Mouse (Mus musculus) brain, embryonic 14.5 days (tissue): Measurements from ENCODE around the gene Dip2c.

Experiments
- CTCF ChIP-seq: fragments of 200-500 bp; IDR thresholded peaks from 2 replicates; pipeline ENCODE4 v1.5.1; 2012; ENCODE audit warnings: inconsistent platforms, mild to moderate bottlenecking, moderate library complexity, borderline replicate concordance; ENCODE audit not compliant: insufficient read depth, insufficient read length; ENCODE audit errors: extremely low read depth
- POLR2A ChIP-seq: fragments of 200-500 bp; IDR thresholded peaks from 2 replicates; pipeline ENCODE4 v1.6.1; 2012; ENCODE audit warnings: mild to moderate bottlenecking, inconsistent platforms, borderline replicate concordance; ENCODE audit not compliant: poor library complexity, insufficient read depth, insufficient read length, severe bottlenecking; ENCODE audit errors: extremely low read depth

DNA sequence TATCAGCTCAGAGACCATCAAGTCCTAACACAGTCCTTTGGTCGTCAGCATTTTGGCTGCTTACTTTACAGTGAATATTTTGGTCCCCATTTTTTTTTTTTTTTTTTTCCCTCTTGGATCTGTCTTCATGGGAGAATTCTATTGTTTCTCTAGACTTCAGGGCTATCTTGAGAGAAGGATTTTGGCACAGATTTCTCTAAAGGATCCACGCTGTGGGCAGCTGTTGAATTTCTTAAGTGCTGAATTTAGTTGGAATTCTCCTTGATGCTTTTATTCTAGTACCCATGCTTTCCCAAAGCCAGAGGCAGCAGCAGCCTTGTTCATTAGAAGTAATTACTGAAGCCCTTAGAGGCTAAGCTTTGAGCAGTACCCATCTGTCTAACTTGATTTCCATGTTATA lies 100.8 kb downstream of the Dip2c start:
- TF ChIP-seq POLR2A (no peak), CTCF (no peak)
